Mouse (Mus musculus): Measurements from ENCODE around the gene Xylt1. TPM values are rescaled to one million over a fixed set of nuclear protein-coding genes. Genes with fewer than 3 reads are reported as not detected.

Xylt1 gene
- polyA plus RNA-seq, 1 experiment from 2014 or later, result 0.86 TPM

DNA sequence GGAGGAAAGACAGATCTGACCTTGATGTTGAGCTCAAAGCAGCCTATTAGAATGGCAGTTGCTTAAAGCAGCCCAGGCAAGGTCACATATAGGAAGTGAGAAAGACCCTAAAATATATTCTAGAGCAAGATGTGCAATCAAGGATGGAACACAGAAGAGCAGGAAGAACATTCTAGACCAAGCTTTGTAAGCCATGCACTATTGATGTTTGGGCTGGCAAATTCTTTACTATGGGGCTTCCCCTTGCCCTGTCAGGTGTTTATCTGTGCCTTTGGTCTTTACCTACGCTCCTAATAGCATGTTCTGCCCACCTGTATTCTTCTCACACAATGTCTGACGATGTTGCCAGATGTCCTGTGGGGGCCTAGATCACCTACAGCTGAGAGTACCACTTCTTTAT is 213.4 kb downstream of the Xylt1 start:
- no peak overlapping the region for H3K4me3 ChIP-seq
- no peaks in the 10 kb centered on the region for H3K27me3 ChIP-seq (replicated peaks; ENCODE audit: low read depth, poor library complexity, severe bottlenecking)
- H3K9me3 ChIP-seq, result no peaks in the 10 kb centered on the region
- WGBS, result 86% methylated on average over 2 of the region's 2 CpGs
- no peak overlapping the region for H3K27ac ChIP-seq (replicated peaks)
- DNase-seq (ENCODE audit: low spot score), result no peak
- 0 out of 2 replicates have a peak, but pooled peaks cover 3% of the 10 kb centered on the region for H3K4me1 ChIP-seq
- 0 out of 2 replicates have a peak, but pooled peaks cover 7% of the 10 kb centered on the region for H3K36me3 ChIP-seq (replicated peaks)

DNA sequence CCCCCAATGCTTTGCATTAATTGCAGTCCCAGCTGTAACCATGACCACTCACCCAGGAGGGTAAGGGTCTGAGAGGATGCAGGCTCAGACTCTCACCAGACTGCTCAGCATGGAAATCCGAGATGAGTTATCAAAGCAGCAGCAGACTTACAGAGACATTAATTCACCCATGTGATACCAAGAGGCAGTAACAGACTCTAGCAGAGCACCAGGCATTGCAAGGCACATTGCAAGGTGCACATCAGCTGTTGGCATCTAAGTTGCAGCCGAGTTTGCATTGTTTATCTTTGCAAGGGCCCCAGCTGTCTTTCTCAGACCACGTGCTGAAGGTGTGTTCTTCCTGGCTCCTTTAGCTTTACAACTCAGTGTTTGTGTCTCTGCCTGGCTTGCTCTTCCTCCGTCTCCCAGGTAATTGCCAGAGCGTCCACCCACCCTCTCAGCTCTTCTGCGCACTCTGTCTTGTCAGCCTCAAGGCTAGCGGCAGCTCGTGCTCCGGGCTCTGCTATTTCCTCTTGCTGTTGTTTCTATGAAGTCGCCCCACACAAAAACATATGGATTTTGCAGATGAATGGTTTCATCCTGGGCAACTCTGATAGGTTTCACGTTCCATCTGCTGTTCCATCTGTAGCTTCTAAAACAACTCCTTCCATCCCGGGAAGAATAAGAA is 214.4 kb downstream of the Xylt1 start:
- Histone ChIP-seq H3K4me1 (peaks cover 3% of the 10 kb centered on the region; the same call in 1 of the 2 replicates), H3K27me3 (replicated peaks; ENCODE audit: low read depth, poor library complexity, severe bottlenecking) (no peaks in the 10 kb centered on the region), H3K4me3 (no peak overlapping the region), H3K36me3 (replicated peaks) (0 out of 2 replicates have a peak, but pooled peaks cover 7% of the 10 kb centered on the region), H3K9me3 (no peaks in the 10 kb centered on the region), H3K27ac (replicated peaks) (no peak overlapping the region)
- DNase-seq (ENCODE audit: low spot score), result no peak
- 82% methylated on average over 12 of the region's 12 CpGs for WGBS

DNA sequence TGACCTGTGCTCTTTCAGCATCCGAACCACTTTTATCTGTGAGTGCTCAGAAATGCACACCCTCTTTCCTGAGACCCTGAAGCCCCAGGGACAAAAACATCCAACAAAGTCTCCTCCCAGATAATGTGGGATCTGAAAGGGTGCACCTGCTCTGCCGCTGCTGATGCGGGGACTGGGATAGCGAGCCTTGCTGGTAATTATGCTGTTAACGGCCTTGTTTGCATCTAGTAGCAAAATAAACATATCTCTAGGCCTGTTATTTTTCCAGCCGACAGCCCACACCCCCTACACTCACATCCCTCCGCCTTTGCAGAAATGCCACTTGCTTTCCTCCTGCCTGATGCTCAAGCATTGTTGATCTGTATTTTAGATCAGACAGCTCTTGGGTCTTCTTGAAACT is 219.7 kb downstream of the Xylt1 start:
- Histone ChIP-seq H3K4me1 (peaks cover 10% of the 10 kb centered on the region), H3K4me3 (no peak overlapping the region), H3K9me3 (no peaks in the 10 kb centered on the region), H3K27ac (replicated peaks) (no peak overlapping the region), H3K36me3 (replicated peaks) (peaks cover 2% of the 10 kb centered on the region; the same call in 1 of the 2 replicates), H3K27me3 (replicated peaks; ENCODE audit: low read depth, poor library complexity, severe bottlenecking) (no peaks in the 10 kb centered on the region)
- 42% methylated on average over 7 of the region's 7 CpGs for WGBS
- DNase-seq (ENCODE audit: low spot score), result no peak

DNA sequence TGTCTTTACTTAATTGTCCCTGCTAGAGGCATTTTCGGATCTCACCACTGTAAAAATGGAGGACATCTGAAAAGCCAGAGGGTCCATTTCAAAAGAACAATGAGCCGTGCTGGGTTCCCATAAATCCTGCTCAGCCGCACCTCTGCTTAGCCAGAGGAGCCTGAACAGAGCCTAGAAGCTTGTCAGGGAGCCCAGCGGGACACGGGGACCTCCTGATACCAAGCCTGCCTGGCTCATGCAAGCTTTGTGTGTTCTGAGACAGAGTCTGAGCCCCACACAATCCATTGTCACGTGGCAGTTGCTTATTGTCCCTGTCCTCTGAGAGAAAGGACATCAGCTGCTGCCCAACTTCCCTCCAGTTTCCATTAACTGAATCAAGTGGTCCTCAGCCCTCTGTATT is 229.7 kb downstream of the Xylt1 start:
- no peaks in the 10 kb centered on the region for H3K9me3 ChIP-seq
- WGBS, result 61% methylated on average over 6 of the region's 6 CpGs

DNA sequence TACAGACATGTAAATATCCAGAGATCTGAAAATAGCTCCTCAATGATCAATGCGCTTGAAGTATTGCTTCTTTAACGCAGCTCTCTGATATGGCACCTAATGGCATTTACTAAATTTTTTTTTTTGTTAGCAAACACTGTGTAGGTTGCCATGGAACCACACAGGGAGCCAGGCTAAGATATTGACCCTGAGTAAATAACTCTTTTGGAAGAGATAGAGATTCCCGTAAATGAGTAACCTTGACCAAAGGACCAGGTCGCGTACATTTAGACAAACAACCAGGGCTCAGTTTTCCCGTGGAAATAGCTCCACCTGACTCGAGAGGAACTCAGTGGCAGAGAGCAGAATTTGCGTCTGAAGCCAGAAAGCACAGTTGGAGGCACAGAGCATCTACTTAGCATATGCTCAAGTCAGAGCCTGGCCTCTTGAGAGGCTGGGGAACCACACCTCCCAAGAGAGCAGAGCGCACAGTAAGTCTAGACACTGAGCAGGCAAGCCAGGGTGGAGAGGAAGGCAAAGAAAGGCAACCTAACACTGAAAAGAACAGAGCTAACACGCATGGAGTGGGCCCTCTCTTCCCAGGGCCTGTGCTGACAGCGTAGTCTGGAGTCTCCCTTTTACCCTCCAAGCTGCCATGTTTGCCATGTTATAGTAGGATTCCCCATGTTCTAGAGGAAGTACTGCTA is 232.2 kb downstream of the Xylt1 start:
- peaks cover 7% of the 10 kb centered on the region; the same call in 1 of the 2 replicates for H3K4me1 ChIP-seq
- no peak overlapping the region for H3K4me3 ChIP-seq
- no peak overlapping the region; the same call in 1 of the 2 replicates for H3K27ac ChIP-seq (replicated peaks)
- no peaks in the 10 kb centered on the region for H3K27me3 ChIP-seq (replicated peaks; ENCODE audit: low read depth, poor library complexity, severe bottlenecking)
- no peaks in the 10 kb centered on the region for H3K36me3 ChIP-seq (replicated peaks)
- 79% methylated on average over 11 of the region's 11 CpGs for WGBS
- DNase-seq (ENCODE audit: low spot score), result no peak
- H3K9me3 ChIP-seq, result no peaks in the 10 kb centered on the region

More for the DNA sequence above, 229.7 kb downstream of the Xylt1 start:
- no peak overlapping the region for H3K4me3 ChIP-seq
- 0 out of 2 replicates have a peak, but pooled peaks cover 3% of the 10 kb centered on the region for H3K4me1 ChIP-seq
- H3K27ac ChIP-seq (replicated peaks), result no peak overlapping the region
- DNase-seq (ENCODE audit: low spot score), result no peak
- H3K36me3 ChIP-seq (replicated peaks), result no peaks in the 10 kb centered on the region
- no peaks in the 10 kb centered on the region for H3K27me3 ChIP-seq (replicated peaks; ENCODE audit: low read depth, poor library complexity, severe bottlenecking)

DNA sequence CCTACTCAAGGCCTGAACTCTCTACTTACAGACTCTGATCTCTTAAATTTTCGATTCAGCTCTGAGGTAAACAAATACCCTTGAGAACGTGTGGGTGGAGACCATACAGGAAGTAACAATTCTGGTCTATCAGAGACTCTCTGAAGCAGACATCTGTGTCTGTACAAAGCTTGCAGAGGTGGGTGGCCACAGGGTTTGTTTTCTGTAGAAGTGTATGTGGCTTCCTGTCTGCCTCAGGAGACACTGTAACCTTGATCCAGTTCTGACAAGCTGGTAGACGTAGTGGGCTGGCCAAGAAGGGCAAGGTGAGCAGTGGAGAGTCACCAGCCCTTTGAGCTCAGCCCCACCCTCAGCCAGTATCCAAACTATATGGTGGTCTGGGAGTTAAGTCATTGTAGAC is 233.0 kb downstream of the Xylt1 start:
- no peak for DNase-seq (ENCODE audit: low spot score)
- H3K27ac ChIP-seq (replicated peaks), result no peak overlapping the region
- WGBS, result 61% methylated on average over 3 of the region's 3 CpGs
- no peaks in the 10 kb centered on the region for H3K9me3 ChIP-seq
- H3K27me3 ChIP-seq (replicated peaks; ENCODE audit: low read depth, poor library complexity, severe bottlenecking), result no peaks in the 10 kb centered on the region
- H3K4me1 ChIP-seq, result peaks cover 14% of the 10 kb centered on the region; the same call in 1 of the 2 replicates
- H3K4me3 ChIP-seq, result no peak overlapping the region
- no peaks in the 10 kb centered on the region for H3K36me3 ChIP-seq (replicated peaks)

DNA sequence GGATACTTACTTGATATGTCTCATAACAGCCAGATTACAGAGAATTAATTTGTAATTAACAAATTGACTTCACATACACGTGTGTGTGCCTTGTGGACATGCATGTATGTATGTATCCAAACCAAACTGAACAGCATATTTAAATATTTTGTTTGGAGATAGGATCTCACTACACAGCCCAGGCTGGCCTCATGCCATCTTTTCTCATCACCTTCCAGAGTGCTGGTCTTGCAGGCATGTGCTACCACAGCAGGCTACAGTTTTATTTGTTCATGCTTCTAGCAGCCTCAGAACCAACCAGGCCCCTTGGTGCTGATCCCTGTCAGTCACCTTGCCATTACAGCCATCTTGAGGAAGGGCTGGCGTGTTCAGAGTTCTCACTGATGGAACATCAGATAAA is 233.6 kb downstream of the Xylt1 start:
- DNase-seq (ENCODE audit: low spot score), result no peak
- Histone ChIP-seq H3K27ac (replicated peaks) (no peak overlapping the region), H3K4me3 (no peak overlapping the region), H3K27me3 (replicated peaks; ENCODE audit: low read depth, poor library complexity, severe bottlenecking) (no peaks in the 10 kb centered on the region), H3K4me1 (peaks cover 18% of the 10 kb centered on the region; the same call in 1 of the 2 replicates), H3K36me3 (replicated peaks) (no peaks in the 10 kb centered on the region), H3K9me3 (no peaks in the 10 kb centered on the region)
- WGBS, result 83% methylated on average over 2 of the region's 2 CpGs

DNA sequence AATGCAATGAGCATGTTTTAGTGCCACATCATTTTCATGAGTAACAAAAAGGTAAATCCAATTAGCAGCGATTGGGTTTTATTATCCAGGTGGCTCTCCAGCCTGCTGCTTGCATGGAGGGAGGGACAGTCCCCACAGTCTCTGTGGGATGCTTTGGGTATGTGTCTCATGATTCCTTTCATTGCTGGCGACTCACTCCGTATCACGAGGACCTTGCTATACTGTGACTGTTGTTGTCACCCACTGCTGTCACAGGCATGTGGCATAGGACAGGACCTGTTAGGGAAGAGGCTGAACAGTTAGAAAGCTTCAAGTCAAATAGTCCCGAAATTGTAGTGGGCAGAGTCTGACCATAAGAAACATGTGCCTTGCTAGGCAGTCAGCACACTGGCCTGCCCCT is 234.1 kb downstream of the Xylt1 start:
- WGBS, result 87% methylated on average over 5 of the region's 5 CpGs
- Histone ChIP-seq H3K9me3 (no peaks in the 10 kb centered on the region), H3K4me1 (peaks cover 18% of the 10 kb centered on the region; the same call in 1 of the 2 replicates), H3K27me3 (replicated peaks; ENCODE audit: low read depth, poor library complexity, severe bottlenecking) (no peaks in the 10 kb centered on the region), H3K27ac (replicated peaks) (no peak overlapping the region), H3K4me3 (no peak overlapping the region), H3K36me3 (replicated peaks) (no peaks in the 10 kb centered on the region)
- no peak for DNase-seq (ENCODE audit: low spot score)

DNA sequence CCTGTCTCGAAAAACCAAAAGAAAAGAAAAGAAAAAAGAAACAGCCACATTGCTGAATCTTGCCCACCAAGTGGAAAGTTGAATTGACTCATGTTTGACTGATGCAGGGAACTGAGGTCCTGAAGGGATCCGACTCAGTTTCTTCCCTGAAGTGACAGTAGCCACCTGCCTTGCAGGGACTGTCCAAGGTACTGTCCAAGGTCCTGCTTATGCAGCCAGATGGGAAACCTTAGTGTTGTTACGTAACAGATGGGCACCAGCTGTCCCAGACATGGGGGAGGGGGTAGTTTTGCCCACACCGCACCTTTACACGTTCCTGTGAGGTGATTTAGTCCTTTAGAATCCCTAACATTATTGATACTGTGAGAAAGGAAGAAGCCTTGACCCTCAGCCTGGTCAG is 235.5 kb downstream of the Xylt1 start:
- H3K9me3 ChIP-seq, result no peaks in the 10 kb centered on the region
- WGBS, result 76% methylated on average over 5 of the region's 5 CpGs
- no peak overlapping the region for H3K27ac ChIP-seq (replicated peaks)
- no peaks in the 10 kb centered on the region for H3K27me3 ChIP-seq (replicated peaks; ENCODE audit: low read depth, poor library complexity, severe bottlenecking)
- DNase-seq (ENCODE audit: low spot score), result peak; percentile 39
- H3K4me1 ChIP-seq, result peaks cover 15% of the 10 kb centered on the region; the same call in 1 of the 2 replicates
- H3K4me3 ChIP-seq, result no peak overlapping the region
- no peaks in the 10 kb centered on the region for H3K36me3 ChIP-seq (replicated peaks)

DNA sequence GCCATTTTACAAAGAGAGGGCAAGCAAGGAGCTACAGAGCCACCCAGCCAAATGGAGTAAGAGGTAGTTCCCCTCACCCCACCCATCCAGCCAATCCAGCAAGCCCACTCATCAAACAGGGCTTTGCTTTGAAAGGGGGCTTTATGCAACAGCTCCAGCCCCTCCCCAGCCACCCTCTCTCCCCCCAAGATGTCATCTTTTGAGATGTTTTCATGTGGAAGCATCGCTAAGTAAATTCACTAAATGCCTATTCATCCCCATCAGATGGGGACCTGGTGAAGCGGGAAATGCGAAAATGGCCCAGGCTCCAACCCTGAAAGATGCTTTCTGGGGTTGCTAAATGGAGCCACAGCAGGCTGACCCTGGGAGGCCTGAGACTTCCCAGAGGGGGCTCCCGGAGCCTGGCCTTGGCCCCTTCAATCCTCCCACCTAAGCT is 238.0 kb downstream of the Xylt1 start:
- H3K27ac ChIP-seq (replicated peaks), result no peak overlapping the region
- no peaks in the 10 kb centered on the region for H3K9me3 ChIP-seq
- H3K36me3 ChIP-seq (replicated peaks), result no peaks in the 10 kb centered on the region
- peak; percentile 33 for DNase-seq (ENCODE audit: low spot score)
- no peaks in the 10 kb centered on the region for H3K27me3 ChIP-seq (replicated peaks; ENCODE audit: low read depth, poor library complexity, severe bottlenecking)
- H3K4me1 ChIP-seq, result peaks cover 15% of the 10 kb centered on the region; the same call in 1 of the 2 replicates
- WGBS, result 33% methylated on average over 4 of the region's 4 CpGs
- H3K4me3 ChIP-seq, result no peak overlapping the region

DNA sequence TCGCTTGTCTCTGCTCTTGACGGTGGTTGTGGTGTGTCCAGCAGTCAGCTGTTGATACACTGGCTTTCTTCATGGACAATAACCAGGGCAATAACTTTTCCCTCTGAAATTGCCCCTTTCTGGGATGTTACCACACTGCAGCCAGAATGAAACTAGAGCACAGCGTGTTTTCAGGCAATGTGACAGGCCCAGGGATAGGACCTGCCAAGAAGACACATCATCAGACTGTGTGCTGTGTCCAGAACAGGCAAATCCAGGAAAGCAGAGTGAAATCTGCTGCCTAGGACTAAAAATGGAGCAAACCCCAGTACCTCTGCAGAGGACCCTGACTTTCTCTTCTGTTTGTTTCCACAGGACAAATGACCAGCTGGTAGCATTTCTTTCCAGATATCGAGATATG is 240.8 kb downstream of the Xylt1 start:
- Histone ChIP-seq H3K27ac (replicated peaks) (no peak overlapping the region), H3K4me1 (peaks cover 15% of the 10 kb centered on the region; the same call in 1 of the 2 replicates), H3K36me3 (replicated peaks) (no peaks in the 10 kb centered on the region), H3K9me3 (no peaks in the 10 kb centered on the region), H3K27me3 (replicated peaks; ENCODE audit: low read depth, poor library complexity, severe bottlenecking) (no peaks in the 10 kb centered on the region), H3K4me3 (no peak overlapping the region)
- DNase-seq (ENCODE audit: low spot score), result no peak
- WGBS, result 91% methylated on average over 4 of the region's 4 CpGs

DNA sequence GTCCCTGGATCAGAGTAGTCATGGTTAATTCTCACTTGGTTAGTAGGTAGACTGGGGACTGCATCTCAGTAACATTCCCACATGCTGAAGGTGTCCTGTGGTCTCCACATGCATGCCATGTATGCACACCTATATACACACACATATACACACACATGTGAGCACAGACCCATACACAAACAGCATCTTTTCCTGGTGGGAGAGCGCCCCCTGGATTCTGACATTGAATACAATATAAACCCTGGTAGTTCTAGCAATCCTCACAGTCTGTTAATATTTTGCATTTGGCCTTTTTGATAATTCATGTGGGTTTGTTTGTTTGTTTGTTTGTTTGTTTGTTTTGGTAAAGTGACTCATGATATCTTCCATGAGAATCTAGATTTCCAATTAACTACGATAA is 242.0 kb downstream of the Xylt1 start:
- no peak overlapping the region for H3K4me3 ChIP-seq
- H3K27me3 ChIP-seq (replicated peaks; ENCODE audit: low read depth, poor library complexity, severe bottlenecking), result no peaks in the 10 kb centered on the region
- no peak overlapping the region for H3K27ac ChIP-seq (replicated peaks)
- 74% methylated on average over 2 of the region's 2 CpGs for WGBS
- peak; percentile 19 for DNase-seq (ENCODE audit: low spot score)
- H3K9me3 ChIP-seq, result no peaks in the 10 kb centered on the region
- H3K36me3 ChIP-seq (replicated peaks), result no peaks in the 10 kb centered on the region
- peaks cover 12% of the 10 kb centered on the region; the same call in 1 of the 2 replicates for H3K4me1 ChIP-seq

DNA sequence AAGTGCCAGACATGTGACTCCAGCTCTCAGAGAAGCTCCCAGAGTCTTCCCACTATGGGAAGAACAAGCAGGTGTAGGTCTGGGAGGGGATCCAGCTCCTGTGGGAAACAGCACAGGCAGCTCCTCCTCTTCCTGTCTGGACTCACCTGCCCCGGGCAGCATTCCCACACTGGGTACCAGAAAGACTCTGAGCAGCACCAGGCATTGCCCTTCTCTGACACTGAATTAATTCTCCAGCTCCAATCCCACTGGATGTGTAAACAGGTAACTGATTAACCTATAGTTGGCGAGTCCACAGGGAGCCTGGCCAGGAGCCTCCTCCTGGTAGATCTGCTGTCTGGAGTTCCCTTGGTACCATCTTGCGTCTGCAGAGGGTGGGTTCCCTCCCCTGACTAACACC is 248.0 kb downstream of the Xylt1 start:
- no peaks in the 10 kb centered on the region for H3K9me3 ChIP-seq
- no peak overlapping the region for H3K4me3 ChIP-seq
- no peak overlapping the region for H3K27ac ChIP-seq (replicated peaks)
- no peaks in the 10 kb centered on the region for H3K36me3 ChIP-seq (replicated peaks)
- 79% methylated on average over 3 of the region's 3 CpGs for WGBS
- no peak for DNase-seq (ENCODE audit: low spot score)
- H3K4me1 ChIP-seq, result no peaks in the 10 kb centered on the region
- H3K27me3 ChIP-seq (replicated peaks; ENCODE audit: low read depth, poor library complexity, severe bottlenecking), result no peaks in the 10 kb centered on the region

Measured in embryonic facial prominence, embryonic 10.5 days (tissue).